Mouse (Mus musculus) layer of hippocampus, postnatal 36 days (tissue): ENCODE measurements around the gene Thap3. TPM values are rescaled to one million over a fixed set of nuclear protein-coding genes. Genes with fewer than 3 reads are reported as not detected.

Source experiments
- DNase-seq, 2 experiments: peaks; one replicate each; pipeline ENCODE4 v3.0.0; 2022
- total RNA-seq, 2 experiments: library from RNA; stranded (reverse); gene quantifications; 2 replicates each; pipeline ENCODE4 v1.2.3; 2021

The Thap3 gene
- total RNA-seq, 2 experiments from 2014 or later: 24.6 to 29.9 TPM

- no peak for DNase-seq
Observed at GRCm38 (mm10) chr4:151983560-151983959, 5.2 kb downstream of the Thap3 start.

DNA sequence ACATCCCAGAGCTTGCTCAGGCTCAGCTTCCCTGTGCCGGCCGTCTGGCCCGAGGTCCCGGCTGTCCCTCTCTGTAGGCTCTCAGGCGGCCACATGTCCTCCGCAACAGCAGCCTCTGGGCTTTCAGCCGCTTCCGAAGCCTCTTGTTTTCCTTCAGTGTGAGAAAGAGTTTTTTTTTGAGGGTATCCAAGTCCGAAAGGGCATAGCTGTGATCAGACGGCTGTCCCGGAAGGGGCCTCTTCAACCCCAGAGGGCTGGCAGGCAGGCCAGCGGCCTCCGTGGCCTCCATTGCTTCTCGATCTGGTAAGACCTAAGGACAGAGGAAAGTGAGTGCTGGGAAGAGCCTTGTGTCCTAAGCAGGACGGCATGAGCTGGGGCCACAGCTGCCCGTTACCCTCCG, 5.8 kb downstream of the Thap3 start:
- no peak for DNase-seq

DNA sequence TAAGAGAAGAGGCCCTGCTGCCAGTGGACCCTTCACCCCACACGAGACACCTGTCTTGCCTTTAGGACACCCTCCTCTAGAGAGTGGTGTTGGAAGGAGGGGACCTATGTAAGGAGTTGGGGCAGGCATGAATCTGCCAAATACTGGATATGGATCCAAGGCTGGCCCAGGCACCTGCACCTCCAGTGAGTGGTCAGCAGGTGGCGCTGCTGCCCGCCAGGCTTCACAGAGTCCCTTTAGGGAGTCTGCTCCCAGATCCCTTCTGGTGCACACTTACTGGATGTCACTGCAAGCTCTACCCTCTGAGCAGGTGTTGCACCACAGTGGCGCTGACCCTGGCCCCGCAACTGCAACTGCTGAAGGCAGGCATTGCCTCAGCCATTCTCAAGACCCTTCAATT, 7.4 kb downstream of the Thap3 start:
- DNase-seq: peak; percentile 81

GRCm38 (mm10) chr4:151980699-151981098, 8.1 kb downstream of the Thap3 start:
- DNase-seq: no peak

DNA sequence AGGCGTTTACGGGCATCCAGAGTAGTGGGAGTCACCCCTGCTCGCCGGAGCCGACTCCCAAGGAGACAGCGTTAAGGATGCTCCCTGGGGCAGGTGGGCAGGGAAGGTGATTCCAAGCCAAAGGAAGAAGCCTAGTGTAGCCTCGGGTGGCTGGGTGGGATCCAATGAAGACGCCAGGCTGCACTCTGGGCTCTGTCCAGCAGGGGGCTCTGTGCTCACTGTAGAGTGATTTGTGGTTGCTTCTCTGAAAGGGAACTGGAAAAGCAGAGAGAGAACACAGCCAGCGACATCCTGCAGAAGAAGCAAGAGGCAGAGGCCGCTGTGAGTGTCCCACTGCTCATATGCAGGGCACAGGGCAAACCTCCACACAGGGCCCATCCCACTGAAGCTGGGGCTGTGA, 11.0 kb downstream of the Thap3 start:
- peak; percentile 86 for DNase-seq

GRCm38 (mm10) chr4:151975441-151975840, 13.4 kb downstream of the Thap3 start:
- DNase-seq: no peak

- DNase-seq: no peak
Observed at GRCm38 (mm10) chr4:151972221-151972967, 16.4 kb downstream of the Thap3 start.

DNA sequence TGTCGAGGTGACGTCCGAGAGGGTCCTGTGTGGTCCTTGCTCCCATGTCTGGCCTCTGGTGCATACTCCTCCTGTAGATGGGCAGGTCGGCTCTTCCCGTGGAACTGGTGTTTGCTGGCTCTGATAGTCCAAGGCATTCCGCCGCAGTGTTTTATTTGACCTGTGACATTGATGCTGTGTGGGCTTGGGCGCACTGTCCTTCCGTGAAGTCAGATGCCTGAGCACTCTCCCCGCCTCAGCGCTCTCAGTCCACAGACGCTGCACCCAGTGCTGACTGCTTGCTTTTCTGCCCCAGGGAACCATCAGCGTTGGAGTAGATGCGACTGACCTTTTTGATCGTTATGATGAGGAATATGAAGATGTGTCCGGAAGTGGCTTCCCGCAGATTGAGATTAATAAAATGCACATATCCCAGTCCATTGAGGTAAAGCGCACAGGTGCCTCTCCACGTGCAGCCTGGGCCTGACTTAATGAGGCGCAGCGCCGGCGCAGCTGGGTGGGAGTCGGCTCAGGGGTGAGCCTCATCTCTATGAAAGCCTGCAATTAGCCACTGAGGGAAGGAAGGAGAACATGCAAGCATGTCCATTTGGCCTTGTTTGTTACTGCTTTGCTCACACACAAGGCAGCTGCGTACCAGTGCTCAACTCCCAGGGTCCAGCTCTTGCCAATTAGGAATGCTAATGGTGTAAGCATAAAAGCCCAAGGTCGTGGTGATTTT, 20.4 kb downstream of the Thap3 start:
- no peak for DNase-seq

- DNase-seq: no peak
Observed at GRCm38 (mm10) chr4:151962817-151963216, 26.0 kb downstream of the Thap3 start.

- DNase-seq: no peak
Observed at GRCm38 (mm10) chr4:151960513-151960854, 28.3 kb downstream of the Thap3 start.

DNA sequence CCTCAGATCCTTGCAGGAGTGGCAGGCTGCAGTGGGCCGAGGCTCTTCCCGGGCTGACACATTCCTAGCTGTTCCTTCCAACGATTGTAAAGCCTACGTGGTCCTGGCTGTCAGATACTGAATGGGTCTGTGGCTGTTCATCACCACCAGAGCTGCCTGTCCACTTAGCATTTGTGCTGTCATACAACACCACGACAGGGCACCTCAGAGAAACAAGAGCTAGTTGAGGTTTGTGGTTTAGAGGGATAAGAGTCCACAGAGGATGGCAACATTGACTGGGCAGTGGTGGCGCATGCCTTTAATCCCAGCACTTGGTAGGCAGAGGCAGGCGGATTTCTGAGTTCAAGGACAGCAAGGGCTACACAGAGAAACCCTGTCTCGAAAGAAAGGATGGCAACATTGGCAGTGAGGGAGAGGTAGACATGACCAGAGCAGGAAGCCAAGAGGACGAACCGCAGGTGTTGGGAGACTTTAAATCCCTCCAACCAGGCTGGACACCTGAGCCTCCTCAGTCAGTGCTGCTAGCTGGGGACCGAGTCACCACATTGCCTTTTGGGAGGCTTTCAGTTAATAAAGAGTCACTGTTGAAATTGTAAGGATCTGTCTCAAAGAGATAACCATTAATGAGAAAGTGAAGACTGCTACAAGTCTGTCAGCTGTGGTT, 28.8 kb downstream of the Thap3 start:
- no peak for DNase-seq

- no peak for DNase-seq
Observed at GRCm38 (mm10) chr4:151957584-151958315, 31.0 kb downstream of the Thap3 start.

GRCm38 (mm10) chr4:151955791-151956190, 33.0 kb downstream of the Thap3 start:
- DNase-seq: no peak

DNA sequence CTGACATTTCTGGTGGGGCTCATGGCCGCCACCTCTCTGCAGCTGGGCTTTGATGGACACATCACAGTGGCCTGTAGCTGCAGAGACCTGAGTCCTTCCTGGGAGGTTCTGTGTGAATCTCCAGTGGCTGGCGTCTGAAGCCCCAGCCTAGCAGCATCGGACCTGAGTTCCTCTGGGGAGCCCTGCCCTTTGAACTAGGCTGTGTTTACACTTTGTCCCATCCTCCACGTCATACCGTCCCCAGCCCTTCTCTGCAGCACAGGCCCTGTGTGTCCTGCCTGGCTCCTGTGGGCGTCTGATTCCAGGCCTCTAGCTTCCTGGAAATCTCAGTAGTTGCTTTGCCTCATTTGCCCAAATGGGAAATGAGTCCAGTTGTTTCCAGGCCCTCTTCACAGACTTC, 35.6 kb downstream of the Thap3 start:
- no peak for DNase-seq

DNA sequence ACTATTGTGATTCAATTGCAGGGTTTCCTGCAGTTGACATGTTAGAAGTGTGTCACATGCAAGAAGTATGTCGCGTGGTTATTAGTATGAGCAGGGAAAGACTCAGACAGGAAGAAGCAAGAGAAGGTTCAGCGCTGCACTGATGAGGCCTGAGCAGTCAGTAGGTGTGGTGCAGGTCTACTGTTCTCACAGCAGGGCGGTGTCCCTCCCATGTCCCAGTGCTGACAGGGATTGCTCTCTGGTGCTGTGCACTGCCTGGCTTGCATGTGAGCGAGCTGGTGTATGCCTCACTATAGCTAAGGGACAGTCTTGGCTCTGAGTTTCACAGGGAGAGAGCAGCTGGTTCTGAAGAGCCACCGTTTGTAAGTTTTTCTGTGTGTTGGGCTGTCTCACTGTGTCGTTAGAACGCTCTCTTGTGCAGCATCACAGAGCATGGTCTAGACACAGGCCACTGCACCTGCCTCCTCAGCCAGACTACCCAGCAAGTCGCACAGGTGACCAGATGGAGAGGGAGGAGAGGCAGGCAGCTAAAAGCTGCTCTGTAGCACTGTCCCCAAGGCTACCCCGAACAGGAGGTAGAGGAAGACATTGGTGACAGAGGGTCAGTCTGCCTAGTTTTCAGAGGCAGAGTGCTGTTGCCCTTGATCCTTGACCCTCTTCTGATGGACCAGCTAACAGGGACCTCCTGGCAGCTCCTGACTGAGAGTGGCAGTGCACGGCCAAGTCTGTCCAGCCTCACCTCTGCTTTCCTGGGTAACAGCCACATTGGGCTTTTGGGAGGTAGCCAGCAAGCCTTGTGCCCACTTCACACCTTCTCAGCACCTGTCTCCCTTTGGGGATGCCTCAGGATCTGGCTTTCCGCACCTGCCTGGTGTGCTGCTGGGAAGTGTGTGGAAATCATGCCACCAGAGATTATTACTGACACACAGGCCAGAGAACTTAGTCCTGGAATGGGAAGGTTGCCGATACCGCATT, 40.0 kb downstream of the Thap3 start:
- DNase-seq: no peak

DNA sequence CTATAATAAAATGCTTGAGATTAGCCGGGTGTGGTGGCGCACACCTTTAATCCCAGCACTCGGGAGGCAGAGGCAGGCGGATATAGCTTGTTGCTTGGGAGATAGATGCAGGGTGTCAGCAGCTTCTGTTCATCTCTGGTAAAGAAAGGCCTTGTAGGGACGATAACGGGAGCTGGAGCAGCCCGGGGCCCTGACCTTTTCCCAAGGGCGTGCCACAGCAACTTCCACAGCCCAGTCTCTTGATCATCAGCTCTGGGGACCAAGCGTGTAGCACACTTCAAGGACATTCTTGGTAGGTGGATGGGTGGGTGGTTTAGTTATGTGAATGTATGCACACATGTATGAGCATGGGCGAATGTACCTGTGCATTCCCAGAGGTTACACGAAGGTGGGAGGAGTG, 42.6 kb downstream of the Thap3 start:
- no peak for DNase-seq

DNA sequence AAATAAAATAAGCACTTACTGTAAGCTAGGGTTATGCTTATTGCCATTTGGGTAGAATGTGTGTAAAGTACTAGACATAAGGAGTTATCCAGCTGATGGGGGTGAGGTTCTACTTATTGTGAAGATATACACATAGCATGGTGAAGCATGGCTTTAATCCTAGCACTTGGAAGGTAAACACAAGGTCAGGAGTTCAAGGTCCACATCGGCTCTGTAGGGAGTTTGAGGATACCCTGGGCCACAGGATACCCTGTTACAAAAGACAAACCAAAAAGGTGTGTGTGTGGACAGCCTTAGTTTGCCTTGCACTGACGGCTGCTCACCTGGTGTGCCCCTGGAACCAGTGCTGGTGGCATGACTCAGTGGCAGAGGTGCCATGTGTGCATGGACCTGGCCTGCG, 50.7 kb downstream of the Thap3 start:
- DNase-seq: no peak

DNA sequence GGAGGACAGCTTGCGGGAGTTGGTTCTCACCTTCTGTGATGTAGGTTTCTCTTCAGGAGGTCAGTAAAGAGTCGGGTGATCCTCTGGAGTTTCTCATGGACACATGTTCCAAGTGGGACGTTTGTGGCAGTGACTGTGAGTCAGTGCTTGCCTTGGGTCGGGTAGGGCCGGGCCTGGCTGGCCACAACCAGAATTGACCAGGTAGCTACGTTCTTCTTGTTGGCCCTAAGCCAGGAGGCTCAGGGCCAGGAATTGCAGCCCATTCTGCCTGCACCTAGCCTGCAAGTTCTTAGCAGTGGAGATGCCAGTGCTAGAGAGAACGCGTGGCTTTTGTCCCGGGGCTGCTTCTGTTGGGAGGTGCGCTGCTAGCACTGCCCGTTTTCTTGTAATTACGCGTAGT, 51.4 kb downstream of the Thap3 start:
- no peak for DNase-seq

DNA sequence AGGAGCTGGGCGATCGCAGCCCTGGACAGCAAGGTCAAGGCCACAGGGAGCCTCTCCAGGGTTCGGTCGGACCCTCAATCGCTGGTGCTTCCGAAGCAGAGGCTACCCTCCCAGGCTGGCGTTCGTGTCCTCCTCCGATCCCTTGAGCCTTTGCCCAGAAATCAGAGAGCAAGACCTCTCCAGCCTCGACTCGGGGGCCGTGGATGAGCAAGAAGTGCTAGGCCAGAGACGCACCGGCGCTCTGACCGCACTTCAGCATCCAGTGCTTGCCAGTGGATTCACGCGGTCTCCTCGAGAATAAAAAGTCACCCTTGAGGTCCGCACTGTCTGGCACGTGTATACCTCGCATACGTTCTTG, 54.6 kb downstream of the Thap3 start:
- no peak for DNase-seq

DNA sequence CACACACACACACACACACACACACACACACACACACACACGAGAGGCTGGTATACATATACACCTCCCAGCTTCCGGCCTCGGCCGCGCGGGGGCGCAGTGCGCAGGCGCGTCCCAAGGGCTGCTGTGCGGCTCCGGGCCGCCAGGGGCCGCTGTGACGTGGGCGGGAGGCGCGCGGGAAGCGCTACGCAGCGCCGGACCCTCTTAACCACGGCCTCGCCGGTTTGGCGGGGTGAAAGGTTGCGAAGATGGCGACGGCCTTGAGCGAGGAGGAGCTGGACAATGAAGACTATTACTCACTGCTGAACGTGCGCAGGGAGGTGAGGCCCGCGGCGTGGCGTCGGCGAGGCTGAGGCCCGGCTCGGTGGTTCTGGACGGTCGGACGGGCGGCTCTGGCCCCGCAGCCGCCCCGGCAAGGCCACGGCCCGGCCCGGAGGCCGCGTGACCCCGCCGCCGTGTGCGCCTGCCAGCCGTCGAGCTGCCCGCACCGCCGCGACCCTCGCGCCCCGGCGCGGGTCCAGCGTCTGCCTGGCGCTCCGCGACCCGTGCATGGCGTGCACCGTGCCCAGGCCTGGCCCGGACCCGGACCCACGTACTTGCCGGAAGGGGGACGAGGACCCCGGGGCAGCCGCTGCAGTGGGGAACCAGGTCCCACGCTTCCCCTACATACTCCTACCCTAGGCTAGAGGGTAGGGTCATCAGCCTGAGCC, 55.1 kb downstream of the Thap3 start, which contains the start of gene Dnajc11:
Gene Dnajc11, plus strand, starts transcription at position 187 of the 710 bp plus-strand sequence.
- peak; percentile 93 to 94 for DNase-seq
